Mouse (Mus musculus) layer of hippocampus, adult 11-12 months (tissue): ENCODE data around the gene Slc22a17.
"Not testable (repeated sequence)": the region's sequence is repeated elsewhere in the genome, so short reads cannot be mapped to it uniquely, and the experiment has no call there.

ENCODE experiments used
- DNase-seq: peaks from one replicate; pipeline ENCODE4 v3.0.0; 2022; ENCODE audit warnings: low spot score

The Slc22a17 gene

GRCm38 (mm10) chr14:54912886-54913285 is at the start of gene Slc22a17:
TSS of gene Slc22a17 (minus strand) at chr14:54913132.
- DNase-seq = peak; percentile 82

GRCm38 (mm10) chr14:54962714-54963113 is 49.8 kb upstream of the Slc22a17 start:
- no peak for DNase-seq

GRCm38 (mm10) chr14:54961487-54961886 is 48.6 kb upstream of the Slc22a17 start:
- DNase-seq = no peak

DNA sequence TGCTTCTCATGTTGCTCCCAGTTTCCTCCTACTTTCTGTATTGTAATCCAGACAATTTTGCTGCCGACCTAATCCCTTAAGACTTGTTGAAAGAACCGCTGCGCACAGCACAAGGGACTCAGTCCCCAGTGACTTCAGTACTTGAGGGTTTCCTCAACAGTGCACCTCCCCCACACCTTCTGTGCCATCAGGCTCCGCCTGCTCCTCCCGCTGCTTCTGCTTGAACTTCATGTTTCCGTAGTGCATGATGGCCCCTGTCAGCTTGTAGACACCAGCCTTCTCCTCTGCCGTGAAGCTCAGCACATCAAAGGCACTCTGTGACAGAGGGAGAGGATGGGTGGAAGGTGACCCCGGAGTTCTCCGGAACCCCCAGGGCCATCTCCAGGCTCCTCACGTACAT is 47.8 kb upstream of the Slc22a17 start:
- DNase-seq = peak; percentile 38

GRCm38 (mm10) chr14:54959853-54960613 is 47.1 kb upstream of the Slc22a17 start:
- not testable (repeated sequence) for DNase-seq

DNA sequence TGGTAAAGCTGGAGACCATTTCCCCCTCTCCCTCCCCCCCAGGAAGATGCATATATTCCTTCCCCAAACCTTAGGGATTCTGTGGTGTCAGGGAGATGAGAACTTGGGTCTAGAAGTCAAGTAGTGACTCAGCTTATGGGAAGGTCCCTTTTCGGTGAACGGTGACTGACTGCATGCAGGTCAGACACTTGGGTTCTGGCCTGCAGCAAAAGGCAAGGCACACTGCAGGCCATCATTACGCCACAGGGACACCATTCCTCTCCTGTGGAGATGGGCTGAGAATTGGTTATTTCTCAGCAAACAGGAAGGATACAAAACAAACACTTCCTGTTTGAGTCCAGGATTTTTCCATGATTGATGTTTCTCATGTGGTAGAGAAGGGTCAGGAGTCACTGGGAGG is 46.3 kb upstream of the Slc22a17 start:
- DNase-seq = no peak

GRCm38 (mm10) chr14:54958503-54958902 is 45.6 kb upstream of the Slc22a17 start:
- no peak for DNase-seq

GRCm38 (mm10) chr14:54956533-54956932 is 43.6 kb upstream of the Slc22a17 start:
- no peak for DNase-seq

DNA sequence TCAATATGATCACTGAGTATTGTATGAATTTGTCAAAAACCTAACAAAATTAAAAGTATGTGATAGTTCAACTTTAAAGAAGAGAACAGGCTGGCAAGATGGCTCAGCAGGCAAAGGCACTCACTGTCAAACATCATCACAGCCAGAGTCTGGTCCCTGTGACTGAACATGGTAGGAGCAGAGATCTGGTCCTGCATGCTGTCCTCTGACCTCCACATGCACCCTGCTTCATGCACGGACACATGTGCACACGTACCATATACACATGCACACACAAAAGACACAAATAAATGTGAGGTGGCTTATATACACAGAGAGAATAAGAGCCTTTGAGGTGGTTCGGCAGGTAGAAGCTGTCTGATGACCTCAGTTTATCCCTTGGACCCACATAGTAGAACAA is 42.5 kb upstream of the Slc22a17 start:
- no peak for DNase-seq

GRCm38 (mm10) chr14:54954474-54954873 is 41.5 kb upstream of the Slc22a17 start:
- no peak for DNase-seq

- DNase-seq = no peak
Observed at GRCm38 (mm10) chr14:54953664-54954206, 40.8 kb upstream of the Slc22a17 start.

DNA sequence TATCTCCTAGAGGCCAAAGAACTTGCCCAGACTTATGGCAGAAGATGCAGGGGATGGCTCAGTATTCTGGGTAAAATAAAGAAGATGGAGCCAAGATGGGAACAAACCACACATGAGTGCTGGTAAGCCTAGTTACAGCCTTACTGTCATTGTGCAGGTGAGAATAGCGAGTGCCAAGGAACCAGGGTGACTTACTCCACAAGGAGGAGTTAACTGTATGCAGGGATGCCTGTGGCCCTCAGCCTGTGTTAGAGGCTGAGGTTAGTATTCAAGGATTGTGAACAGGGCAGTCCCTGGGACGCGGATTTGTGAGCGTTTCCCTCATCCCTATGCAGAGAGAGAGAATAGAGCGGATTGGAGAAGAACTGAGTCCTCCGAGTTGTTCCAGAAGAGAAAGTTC is 38.7 kb upstream of the Slc22a17 start:
- no peak for DNase-seq

GRCm38 (mm10) chr14:54950493-54950892 is 37.6 kb upstream of the Slc22a17 start:
- DNase-seq = no peak

- no peak for DNase-seq
Observed at GRCm38 (mm10) chr14:54948781-54949180, 35.8 kb upstream of the Slc22a17 start.

DNA sequence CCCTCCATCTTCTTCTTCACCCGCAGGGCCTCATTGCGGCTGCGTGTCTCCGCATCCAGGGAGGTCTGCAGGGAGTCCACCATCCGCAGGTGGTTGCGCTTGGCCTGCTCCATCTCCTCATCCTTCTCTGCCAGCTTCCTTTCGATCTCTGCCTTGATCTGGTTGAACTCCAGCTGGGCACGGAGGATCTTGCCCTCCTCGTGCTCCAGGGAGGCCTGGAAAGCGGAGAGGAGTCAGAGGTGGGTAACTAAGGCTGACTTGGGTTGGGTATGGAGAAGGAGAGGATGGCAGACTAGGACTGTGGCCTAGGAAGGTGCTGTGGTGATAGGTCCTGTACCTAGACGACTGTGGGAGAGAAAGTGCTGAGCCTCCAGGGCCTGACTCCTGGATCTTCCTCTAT is 34.1 kb upstream of the Slc22a17 start:
- DNase-seq = not testable (repeated sequence)

- DNase-seq = no peak
Observed at GRCm38 (mm10) chr14:54945975-54946704, 33.2 kb upstream of the Slc22a17 start.

DNA sequence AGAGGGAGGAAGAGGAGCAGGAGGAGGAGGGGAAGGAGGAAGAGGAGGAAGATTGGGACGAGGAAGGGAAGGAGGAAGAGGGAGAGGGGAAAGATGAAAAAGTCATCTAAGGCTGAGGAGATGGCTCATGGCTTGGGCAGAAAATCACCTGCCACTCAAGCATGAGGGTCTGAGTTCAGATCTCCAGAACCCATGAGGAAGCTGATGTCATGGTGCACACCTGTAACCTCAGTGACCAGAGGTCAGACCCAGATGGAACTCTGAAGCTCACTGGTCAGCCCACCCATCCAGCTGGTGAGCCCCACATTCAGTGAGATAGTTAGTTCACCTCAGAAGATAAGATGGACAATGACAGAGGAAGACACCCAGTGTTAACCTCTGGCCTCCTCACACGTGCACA is 32.0 kb upstream of the Slc22a17 start:
- no peak for DNase-seq

DNA sequence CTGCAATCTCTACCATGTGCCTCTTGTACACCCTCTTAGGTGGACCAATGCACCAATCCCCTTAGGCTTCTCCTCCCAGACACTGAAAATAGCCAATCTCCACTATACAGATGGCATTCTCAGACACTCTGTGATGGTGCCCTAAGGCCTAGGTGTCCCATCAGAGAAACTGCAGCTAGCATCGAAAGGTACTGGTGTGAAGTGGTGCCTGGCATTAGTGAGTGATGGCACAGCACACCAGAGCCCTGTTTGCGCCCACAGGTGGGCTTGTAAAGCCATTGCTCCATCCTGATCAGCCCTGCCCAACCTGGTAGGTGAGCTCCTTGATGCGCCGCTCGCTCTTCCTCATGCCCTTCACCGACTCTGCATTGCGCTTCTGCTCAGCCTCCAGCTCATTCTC is 31.0 kb upstream of the Slc22a17 start:
- DNase-seq = no peak

DNA sequence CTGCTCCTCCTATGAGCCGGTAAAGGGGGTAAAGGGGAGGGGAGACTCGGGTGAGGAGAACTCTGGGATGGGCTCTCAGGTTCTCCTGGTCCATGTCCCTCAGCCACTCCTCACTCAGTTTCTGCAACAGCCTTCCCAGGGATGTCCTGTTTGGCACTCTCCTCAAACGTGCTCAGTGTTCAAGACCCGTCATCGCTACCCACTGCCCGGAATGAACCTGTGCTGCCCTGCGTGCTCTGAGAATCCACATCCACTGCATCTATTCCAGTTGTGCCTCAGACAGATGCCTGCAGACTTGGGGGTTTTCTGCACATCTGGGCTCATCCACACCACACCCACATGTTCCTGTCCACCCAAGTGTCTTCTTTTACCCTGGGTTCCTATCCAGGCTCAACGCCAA is 29.5 kb upstream of the Slc22a17 start:
- DNase-seq = no peak

DNA sequence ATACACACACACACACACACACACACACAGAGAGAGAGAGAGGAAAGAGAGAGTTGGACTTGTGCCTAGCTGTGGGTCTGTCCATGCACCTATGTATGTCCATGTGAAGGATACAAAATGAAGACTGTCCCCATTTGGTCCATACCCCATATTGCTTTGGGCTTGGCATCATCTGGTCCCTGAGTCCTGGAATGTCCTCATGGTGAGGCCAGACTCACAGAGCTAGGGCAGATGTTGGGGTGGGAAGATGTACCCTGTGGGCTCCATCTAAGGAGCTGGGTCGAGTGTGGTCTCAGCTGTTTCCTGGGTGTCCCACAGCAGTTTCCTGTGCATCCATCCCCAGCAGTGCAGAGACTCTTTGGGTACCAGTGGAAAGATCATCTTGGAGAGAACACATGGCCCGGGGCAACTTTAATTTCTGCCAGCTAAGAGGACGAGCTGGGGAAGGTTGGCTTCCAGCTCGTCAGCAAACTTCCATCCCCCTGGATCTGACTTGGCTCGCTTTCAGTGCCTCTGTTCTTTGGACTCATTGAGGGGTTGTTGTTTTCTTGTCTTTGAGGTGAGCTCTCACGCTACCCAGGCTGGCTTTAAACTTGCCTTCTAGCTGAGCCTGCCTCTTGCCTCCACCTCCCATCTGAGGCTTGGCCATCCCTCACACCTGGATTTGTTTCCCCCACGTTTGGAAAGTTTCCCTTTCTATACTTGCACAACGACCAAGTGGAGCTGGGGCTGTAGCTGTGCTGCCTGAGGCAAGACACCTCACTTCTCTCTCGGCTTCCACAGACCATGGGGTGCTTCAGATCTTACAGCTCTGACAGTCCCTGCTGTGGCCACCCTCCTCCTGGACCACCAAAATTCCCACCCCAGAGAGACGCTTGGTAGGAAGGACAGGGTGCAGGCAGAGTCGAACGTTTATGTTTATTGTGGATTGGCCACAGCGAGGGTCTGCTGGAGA is 28.4 kb upstream of the Slc22a17 start:
- DNase-seq = no peak

GRCm38 (mm10) chr14:54940176-54940530 is 27.2 kb upstream of the Slc22a17 start:
- no peak for DNase-seq
